Mouse (Mus musculus) c-Kit-positive CD71-positive TER-119-positive erythroid progenitor cells, embryonic 14.5 days (primary cell): ENCODE data around the gene Lypd3.
A peak's percentile ranks its signal among the peaks of the same experiment; 100 is the strongest.

Experiments
- DNase-seq: peaks from one replicate; pipeline ENCODE4 v3.0.0-alpha.2; 2013; ENCODE audit warnings: low spot score

The Lypd3 gene

DNA sequence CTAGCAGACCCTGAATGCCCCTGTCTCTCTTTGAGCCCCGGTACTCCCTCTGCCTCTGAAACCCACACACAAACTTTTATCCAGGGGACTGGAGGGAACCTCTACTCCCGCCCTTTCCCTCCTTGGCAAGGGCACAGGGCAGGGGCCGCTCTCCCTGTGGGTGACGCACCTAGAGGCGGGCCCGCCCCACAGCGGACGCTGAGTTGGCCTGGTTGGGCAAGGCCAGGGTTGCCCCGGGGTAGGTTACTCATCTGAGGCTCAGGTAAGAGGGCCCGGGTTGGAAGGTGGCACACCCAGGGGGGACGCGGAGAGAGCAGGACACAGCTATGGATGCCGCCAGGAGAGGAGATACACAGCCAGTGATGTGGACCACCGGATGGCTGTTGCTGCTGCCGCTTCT, at the start of gene Lypd3:
TSS of gene Lypd3 (plus strand) at position 287 of the 400 bp plus-strand sequence.
- DNase-seq: no peak

DNA sequence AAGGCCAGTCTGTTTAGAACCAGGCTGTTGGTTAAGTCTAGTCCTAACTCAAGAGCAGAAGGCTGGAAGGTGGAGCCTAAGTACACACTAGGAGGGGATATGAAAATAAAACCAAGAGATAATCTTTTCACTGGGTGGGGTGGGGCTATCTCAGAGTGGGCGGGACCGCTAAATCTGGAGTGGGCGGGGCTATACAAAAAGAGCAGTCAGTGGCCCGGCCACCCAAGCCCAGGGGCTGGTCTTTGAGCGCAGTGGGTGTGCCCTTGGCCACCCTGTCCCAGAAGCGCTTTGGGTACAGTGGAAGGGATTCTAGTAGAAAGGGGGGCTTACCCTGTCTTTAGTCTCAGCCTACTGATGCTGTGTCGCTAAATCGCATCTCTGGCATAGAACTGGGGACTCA, 49.5 kb upstream of the Lypd3 start:
- peak; percentile 50 for DNase-seq

DNA sequence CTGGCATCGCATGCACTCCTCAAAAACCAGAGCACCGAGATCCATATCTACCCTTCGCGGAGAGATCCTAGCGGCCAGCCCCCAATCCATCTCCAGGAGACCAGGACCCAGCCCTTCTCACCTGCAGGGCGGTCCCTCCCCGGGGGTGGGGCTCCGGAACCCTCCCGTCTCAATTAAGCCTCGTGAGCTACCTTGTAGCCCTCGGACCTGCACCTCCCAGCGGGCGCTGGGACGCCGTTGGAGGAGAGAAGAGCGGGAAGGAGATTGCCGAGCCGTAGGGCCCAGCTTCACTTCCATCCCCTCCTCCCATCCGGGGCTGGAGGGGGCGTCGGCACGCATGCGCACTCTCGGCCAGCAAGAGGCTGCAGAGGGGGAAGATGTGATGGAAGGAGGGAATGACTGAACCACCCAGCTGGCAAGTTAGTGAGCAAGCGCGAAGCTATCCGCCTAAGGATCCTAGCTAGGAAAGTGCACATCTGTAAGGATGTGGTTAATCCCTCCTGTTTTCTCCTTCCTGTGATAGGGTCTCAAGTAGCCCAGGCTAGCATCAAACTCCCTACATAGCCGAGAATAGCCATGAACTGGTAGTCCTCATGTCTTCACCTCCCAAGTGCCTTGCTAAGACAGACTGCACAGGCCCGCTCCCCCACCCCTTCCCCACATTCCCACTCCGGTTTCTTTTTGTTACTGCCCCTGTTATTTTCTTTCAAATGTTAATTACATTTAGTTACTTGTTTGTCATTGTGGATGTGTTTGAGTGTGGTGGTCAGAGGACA, 48.8 kb upstream of the Lypd3 start, which contains the start of the genes Ethe1 and Zfp575:
TSS of gene Ethe1 (plus strand) at position 214 of the 776 bp plus-strand sequence.
TSS of gene Zfp575 (minus strand) at position 312 of the 776 bp plus-strand sequence.
- no peak for DNase-seq

DNA sequence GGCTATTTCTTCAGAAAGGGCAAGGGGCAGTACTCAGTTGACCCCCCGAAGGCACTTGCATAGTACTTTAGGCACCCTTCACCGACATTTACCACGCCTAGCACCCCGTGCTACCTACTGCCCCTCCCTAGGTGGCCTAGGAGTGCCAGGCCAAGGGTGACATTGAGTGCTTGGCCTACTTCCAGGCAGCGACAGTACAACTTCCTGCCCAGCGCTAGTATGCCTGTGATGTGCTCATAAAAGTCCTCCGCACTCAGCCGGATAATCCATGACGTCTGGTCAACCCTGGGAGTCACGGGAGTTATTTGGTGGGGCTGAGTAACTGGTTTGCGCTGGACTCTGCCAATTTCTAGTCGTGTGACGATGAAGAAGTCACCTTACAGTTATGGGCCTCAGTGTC, 48.0 kb upstream of the Lypd3 start:
- no peak for DNase-seq

DNA sequence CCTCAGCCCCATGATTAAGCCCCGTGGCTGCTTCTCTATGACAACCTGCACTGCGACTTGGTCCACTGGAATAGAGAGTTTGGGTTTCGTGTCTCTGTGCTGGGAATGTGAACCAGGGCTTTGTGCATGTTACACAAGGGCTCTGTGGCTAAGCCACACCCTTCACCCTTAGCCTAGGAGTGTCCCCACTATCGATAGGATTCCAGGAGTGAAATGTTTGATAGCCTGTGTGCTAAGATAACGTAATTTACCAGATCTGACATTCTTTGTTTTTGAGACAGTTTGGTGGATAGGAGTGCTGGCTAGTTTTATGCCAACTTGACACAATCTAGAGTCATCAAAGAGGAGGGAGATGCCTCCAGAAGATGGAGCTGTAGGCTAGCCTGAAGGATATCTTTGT, 44.6 kb upstream of the Lypd3 start:
- DNase-seq: peak; percentile 42

DNA sequence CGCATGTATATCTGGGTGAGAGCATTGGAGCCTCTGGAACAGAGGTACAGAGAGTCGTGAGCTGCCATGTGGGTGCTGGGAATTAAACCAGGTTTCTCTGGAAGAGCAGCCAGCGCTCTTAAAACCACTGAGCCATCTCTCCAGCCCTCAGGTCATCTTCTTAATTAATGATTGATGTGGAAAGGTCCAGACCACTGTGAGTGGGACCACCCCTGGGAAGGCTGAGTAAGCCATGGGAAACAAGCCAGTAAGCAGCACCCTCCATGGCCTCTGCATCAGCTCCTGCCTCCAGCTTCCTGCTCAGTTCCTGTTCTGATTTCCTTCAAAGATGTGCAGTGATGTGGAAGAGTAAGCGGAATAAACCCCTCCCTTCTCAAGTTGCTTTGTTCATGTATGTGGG, 44.2 kb upstream of the Lypd3 start:
- DNase-seq: no peak

DNA sequence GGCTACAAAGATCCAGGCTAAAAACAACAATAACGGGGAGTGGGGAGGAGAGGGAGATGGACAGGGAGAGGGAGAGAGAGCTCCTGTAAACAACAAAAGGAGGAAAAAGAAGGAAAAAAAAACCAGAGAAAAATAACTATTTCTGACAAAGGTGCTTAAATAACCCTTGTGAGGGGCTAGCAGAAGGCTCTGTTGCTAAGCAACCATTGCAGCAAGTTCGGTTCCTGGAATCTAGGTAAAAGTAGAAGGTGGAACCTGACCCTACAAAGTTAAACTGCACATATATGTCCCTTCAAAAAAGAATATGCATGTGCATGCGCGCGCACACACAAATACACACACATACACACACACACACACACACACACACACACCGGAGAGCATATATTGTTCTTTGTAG, 43.6 kb upstream of the Lypd3 start:
- no peak for DNase-seq

DNA sequence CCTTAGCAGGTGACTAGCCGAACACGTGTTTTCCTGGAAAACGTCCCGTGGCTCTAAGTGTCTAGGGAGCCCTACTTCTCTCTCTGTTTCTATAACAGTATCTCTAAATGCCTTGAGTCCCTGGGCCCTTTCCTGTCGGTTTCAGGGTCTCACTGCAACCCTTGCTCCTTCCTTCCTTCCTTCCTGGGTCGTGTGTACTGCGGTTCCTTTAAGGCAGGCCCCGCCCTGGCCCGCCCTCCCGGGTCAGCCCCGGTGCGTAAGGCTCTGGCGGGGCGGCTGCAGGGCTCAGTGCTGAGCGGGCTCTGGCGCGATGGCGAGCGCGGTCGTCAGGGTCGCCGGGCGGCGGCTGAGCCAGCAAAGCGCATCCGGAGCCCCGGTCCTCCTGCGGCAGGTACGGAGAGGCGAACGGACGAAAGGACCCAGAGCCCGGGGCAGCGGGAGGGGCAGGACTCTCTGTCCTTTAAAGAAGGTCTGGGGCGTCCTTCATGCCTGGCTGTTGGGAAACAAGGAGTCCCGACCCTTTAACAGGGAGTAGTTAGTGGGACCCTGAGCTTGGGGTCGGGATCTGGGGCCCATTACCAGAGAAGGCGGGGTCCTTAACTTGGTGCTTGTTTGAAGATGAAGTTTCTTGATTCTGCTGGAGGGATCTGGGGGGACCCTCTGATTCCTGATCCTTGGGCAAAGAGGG, 42.6 kb upstream of the Lypd3 start:
- peak; percentile 61 for DNase-seq

DNA sequence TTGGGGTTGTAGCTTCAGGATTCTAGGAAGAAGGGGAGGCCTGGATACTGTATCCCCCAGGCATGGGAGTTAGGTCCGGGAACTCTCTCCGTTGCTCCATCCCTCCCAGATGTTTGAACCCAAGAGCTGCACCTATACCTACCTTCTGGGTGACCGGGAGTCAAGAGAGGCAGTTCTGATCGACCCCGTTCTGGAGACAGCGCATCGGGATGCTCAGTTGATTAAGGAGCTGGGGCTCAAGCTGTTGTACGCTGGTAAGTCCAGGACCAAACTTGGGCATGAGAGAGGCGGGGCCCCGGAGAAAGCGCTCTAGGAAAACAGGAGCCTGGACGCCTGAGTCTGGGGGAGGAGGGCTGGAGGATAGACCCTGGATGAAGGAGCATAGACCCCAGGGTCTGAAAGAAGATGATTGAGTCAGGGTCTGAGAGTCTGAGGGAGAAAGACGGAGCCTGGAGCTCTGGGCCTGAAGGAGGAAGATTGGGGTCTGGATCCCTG, 42.0 kb upstream of the Lypd3 start:
- no peak for DNase-seq

DNA sequence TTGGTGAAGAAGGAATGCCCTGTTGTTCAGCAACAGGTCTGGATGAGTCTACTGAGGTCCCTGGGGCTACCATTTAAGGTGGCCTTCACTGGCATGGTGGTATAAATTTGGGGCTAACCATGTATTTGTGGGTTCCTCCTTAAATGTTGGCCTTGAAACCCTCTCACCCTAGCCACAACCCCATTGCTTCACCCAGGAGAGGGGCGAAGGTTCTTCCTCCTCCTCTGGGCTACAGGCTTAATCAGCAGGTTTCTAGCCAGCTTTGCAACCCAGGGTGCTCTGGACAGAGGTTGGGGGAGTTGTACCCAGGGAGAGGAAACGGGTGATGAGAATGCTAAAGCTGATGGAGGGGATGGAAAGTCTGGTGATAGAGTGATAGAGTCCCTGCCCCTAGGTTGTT, 40.9 kb upstream of the Lypd3 start:
- DNase-seq: no peak

DNA sequence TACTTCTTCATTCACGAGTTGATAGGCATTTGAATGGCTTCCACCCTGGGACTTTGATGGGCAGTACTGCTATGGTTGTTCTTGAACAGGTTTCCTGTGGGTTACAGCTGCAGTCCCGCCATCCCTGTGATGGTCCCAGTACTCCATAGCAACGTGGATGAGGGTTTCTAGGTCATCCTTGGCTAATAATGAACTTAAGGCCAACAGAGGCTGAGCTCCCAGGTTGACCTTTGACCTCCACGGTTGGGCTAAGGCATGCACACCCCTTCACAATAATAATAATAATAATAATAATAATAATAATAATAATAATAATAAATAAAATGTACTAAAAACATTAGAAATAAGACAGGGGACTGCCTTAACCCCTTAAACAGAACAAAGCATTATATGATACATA, 38.2 kb upstream of the Lypd3 start:
- no peak for DNase-seq

DNA sequence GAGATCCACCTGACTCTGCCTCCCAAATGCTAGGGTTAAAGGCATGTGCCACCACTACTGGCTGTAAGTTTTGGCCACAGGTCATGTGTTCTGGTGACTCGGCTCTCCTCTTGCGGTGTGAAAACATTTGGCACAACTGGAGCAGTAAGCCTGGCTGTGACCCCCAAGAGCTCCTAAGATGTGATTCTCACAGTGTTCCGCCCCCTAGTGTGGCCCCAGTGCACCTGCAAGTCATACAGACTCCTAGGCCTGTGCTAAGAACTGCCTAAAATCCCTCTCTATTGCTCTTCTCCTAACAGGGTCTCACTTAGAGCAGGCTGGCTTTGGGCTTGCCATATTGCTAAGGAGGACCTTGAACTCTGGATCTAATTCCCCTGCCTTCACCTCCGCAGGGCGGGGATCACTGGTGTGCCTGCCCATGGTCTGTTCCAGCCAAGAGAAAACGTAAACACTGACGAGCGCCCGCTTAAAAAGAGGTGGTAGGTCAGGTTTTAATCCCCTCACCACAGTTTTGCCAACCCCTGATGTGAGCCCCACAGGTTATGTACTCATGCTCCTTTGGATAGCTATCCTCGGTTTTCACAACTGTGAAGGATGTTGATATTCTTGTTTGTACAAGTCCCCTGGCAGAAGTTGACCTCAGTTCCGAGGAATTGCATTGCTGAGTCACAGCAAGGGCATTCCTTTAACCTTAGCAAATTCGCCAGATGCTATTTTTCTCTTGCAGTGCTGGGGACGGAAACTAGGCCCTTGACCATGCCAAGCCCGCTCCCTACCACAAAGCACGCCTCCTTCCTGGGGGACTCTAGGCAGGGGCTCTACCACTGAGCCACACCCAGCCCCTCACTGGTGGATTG, 36.9 kb upstream of the Lypd3 start:
- DNase-seq: no peak

DNA sequence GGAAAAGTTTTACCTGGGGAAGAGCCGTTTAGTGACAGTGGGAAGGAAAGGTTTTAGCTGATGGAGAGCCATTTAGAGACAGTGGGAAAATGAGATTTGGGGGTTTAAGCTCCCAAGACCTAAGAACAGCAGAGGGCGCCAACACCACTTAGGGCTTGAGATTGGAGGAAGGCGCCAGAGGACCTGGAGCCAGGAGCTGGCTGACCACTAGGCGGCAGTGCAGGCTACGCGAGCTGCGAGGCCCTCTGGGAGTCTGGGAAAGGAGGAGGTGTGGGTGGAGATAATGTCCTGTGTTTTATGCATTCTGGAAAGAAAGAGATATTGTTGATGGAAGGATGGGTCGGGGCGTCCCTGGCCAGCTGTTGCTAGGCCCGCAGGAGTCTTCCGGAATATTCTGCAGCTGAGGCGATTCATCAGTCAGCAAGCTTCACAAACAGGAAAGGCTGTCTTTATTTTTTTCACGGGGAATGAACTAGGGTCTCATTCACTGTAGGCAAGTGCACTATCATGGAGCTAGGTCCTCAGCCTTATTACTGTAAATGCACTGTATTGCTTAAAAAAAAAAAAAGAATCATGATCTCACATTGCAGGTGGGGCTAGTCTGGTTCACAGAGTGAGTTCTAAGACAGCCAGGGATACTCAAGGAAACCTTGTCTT, 35.3 kb upstream of the Lypd3 start:
- peak; percentile 92 for DNase-seq

DNA sequence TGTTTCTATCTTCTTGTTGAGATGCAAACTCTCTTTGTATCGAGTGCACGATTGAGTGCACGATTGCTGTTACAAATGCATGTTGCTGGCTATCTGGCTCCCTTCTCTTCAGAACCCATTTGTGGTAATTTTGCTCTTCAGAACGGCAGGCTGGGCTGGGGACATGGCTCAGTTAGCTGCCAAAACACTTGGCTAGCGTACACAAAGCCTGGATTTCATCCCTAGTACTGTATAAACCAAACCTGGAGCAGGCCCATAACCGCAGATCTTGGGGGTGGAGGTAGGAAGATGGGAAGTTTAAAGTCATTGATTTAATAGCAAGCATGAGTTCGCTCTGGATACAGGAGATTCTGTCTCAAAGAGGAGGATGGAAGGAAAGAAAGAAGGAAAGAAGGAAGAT, 30.8 kb upstream of the Lypd3 start:
- no peak for DNase-seq

DNA sequence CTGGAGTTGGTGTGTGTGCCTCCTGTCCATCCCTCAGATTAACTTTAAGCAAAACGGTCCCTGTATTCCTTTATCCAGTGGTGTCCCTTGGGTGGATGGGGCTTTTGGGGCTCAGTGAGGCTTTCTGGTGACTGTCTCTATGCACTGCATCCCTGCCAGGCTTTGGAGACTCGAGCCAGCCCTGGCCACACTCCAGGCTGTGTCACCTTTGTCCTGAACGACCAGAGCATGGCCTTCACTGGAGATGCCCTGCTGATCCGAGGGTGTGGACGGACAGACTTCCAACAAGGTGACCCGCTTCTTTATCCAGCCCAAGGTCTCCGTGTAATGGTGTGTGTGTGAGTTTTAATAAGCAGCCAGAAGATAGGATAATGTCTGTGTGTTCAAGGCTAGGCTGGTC, 30.3 kb upstream of the Lypd3 start:
- no peak for DNase-seq

DNA sequence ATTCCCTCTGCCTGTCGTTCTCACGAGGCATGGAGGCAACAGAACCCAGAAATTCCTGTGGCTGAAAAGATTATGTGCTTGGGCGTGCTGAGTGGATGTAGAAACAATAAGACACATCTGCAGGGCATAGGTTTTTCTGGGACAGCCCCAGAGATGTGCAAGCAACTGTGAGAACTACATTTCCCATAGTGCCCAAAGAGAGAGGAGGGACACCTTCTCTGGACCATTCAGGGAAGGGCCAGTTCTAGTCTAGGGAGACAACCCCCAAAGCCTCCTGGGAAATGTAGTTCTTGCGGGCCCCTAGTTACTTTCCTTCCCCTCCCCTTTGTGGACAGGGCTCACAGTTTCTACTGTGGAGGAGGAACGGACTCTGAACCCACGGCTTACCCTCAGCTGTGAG, 28.3 kb upstream of the Lypd3 start:
- peak; percentile 62 for DNase-seq

DNA sequence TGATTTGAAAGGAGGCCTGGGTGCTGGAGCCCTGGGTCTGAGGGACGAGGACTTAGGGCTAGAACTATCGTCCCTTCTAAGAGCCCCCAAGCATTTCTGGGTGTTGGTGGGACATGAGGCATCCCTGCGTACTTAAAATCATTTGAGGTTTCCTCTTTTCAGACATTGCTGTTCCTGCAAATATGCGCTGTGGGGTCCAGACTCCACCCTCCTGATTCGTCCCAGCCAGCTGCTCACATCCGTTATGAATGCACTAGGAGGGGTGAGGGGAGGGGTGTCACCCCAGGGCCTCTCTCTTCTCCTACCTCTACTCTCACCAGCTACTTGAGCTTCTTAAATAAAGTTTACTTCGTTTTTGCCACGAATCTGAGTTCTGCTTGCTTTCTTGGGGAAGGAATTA, 27.8 kb upstream of the Lypd3 start:
- no peak for DNase-seq

DNA sequence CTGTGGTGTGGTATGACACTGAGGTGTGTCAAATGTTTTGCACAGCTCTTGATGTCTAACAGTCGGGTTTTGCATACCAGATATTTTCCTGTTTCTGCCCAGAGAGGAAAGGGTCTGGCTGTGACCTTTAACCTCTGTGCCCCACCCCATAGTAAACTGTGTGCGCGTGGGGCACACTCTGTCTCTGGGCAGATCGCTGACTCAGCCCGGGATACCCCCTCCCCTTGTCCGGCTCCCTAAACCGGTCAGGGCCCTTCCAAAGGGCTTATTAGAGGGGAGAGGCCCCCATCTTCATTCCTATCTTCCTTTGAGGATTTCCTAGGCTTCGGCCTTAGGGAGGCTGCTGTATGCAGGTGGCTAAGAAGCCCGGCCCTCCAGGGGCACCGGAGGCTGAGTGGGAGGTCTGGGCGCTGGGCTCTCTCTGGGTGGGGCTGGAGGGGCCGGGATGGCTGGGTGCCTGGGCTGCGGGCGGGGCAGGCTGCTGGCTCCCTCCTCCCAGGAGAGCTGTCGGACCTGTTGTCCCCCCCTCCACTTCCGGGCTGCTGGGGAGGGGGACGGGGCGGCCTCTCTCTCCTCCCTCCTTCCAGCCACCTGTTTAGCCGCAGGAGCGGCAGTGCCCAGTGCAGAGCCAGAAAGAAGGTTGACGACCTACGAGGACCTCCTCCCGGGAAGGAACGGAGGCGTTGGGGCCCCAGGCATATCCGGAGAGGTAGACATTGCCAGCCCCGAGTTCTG, 26.0 kb upstream of the Lypd3 start, which contains the start of gene Phldb3:
TSS of gene Phldb3 (plus strand) at position 620 of the 735 bp plus-strand sequence.
- no peak for DNase-seq

DNA sequence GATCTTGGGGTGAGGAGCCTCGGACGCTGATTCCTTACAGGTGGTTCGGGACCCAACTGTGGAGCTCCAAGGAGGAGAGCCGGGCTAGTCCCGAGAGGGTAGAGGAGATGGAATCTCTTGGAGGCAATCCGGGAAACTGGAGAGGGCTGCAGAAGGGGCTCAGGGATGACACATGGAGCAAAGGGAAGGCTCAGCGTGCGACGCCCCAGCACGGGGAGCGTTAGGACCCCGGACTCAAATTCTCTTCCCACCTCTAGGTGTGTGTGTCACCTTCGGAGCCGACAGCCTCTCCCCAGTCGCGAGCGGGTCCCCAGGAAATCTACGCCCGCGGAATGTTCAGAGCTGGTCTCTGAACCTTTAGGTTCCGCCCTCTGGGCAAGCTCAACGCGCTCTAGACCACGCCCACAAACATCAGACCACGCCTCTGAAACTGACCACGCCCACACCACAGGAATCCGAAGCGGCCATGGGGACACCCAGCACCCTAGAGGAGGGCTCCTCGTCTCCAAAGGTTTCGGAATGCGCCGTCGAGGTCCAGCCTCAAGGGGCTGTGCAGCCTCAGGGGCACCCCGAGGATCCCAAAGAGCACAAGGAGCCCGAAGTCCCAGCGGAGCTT, 25.4 kb upstream of the Lypd3 start:
- DNase-seq: peak; percentile 94

DNA sequence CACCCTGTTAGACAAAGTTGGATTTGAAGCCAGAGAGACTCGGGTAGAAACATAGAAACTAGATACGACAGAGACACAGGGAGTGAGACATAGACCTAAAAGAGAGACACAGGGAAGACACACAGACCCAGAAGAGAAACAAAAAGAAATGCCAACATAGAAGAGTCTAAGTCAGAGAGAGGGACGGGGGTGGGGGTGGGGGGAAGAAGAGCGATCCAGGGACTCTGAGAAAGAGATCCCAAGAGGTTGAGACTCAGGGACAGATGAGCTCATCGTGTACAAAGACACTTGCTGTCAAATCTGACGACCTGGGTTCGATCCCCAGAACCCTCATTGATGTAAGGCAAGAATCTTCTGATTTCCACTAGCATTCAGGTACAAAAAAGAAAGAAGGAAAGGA, 24.6 kb upstream of the Lypd3 start:
- no peak for DNase-seq
